Mouse (Mus musculus): ENCODE data around the gene Trip10. TPM values are rescaled to one million over a fixed set of nuclear protein-coding genes. Genes with fewer than 3 reads are reported as not detected.

The Trip10 gene
- polyA plus RNA-seq (2015; fragmentation: Nextera tagmentation; extraction: Ambion mirVana), result 12.4 and 15.4 TPM in 2 replicates

DNA sequence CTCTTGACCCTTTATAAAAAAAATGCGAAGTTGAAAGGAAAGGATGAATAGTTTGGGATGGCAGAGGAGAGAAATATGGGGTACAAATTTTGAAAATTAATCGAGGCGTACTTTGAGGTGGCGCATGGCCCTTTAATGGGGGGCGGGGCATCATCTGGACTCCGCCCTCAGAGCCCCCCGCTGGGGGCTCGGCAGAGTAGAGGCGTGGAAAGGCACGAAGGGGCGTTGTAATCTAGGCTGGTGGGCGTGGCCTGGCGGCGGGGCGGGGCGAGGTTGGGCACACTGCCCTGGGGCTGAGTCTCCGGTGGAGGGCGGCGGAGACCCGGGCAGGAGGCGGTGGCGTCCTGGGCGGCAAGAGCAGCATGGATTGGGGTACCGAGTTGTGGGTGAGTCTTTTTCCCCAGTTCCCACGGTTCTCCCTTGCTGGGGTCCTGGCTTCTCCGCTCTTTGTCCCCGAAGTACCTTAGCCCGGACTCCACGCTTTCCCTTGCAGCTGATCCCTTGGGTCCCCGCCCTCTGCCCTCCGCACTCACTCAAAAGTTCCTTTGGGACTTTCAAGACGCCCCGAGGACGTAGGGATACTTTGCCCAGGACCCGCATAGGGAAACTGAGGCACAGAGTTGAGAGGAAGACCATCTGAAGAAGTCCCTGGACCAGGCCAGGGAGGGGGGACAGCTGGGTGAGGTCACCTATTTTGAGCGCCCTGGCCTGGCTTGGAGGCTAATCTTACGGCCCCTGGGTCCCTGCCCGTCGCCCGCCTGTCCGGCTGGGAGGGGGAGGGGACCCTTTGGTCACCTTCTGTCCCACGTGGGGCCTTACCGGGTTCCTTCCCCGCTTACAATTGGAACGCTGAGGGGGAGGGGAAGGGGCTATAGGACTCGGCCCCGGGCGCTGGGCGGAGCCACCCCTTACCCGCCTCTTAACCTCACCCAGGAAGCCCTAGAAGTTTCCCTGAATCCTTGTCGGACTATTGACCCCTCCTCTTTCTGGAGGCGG, at the start of gene Trip10:
Trip10 (plus strand) TSS at position 270 of the 996 bp plus-strand sequence.
- under 1% methylated on average over 48 of the region's 52 CpGs for WGBS
- H3K27ac ChIP-seq (replicated peaks), result peak within 1 kb of the TSS; percentile 85
- H3K4me1 ChIP-seq, result peaks cover 35% of the 10 kb centered on the region
- H3K4me2 ChIP-seq (replicated peaks), result peak within 1 kb of the TSS; percentile 98
- no peaks in the 10 kb centered on the region for H3K27me3 ChIP-seq
- H3K36me3 ChIP-seq, result no peaks in the 10 kb centered on the region
- no peaks in the 10 kb centered on the region for H3K9me3 ChIP-seq
- ATAC-seq (replicated peaks), result 0 out of 2 replicates have a peak, but pooled peaks have one; percentile 0
- H3K9ac ChIP-seq (replicated peaks), result peak within 1 kb of the TSS; percentile 55
- peak within 1 kb of the TSS; percentile 61 for H3K4me3 ChIP-seq

DNA sequence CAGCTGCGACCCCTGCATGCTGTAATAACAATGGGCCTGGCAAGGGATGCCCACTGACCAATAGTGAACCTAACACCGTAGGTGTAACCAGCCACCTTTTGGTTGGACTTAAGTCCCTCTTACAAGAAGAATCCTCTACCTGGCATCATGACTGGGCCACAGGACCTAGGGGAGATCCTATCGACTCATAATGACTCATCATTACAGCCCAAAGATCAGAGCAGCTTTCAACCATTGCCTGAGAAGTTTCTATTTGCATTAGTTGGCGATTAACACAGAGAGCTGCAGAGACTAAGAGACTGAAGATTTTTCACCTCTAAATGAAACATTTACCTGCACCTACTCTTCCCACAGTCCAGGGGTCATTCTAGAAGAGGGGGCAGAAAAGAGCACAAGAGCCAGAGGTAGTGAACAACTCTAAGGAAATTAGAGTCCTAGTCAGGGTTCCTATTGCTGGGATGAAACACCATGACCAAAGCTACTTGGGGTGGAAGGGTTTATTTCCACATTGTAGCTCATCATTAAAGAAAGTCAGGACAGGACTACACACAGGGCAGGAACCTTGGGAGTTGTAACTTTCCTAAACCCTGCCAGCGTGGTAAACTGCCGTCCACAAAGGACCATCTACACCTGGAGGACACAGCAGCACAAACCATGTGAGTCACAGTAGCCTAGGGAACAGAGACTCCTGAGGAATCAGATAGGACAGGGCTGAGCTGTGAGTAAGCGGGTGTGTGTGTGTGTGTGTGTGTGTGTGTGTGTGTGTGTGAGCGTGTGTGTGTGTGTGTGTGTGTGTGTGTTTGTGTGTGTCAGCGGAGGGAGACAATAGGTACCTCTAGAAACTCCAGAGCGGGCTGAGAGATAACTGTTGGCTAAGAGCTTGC, 47.2 kb upstream of the Trip10 start:
- WGBS, result 82% methylated on average over 10 of the region's 10 CpGs
- no peak for ATAC-seq (replicated peaks)
- Histone ChIP-seq H3K27me3 (no peaks in the 10 kb centered on the region), H3K36me3 (no peaks in the 10 kb centered on the region), H3K4me1 (no peaks in the 10 kb centered on the region), H3K4me2 (replicated peaks) (no peak overlapping the region), H3K9ac (replicated peaks) (no peak overlapping the region), H3K27ac (replicated peaks) (no peak overlapping the region), H3K9me3 (no peaks in the 10 kb centered on the region), H3K4me3 (no peak overlapping the region)

DNA sequence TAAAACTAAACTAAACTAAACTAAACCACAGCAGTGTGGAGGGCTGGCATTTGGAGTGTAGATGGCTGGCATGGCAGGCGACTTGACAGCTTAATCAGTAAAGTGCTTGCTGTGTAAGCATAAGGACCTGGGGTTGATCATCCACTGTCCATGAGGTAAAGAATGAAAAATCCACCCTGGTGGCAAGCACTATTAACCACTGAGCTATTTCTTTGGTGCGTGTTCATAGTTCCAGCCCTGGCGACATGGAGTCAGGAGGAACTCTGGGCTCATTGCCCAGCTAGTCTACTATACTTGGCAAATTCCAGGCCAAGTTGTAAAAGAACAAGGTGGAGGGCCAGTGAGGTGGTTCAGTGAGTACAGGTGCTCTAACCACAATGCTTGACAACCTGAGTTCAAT, 41.3 kb upstream of the Trip10 start:
- H3K9me3 ChIP-seq, result no peaks in the 10 kb centered on the region
- no peak overlapping the region for H3K4me3 ChIP-seq
- no peak overlapping the region for H3K4me2 ChIP-seq (replicated peaks)
- no peak overlapping the region for H3K27ac ChIP-seq (replicated peaks)
- H3K9ac ChIP-seq (replicated peaks), result no peak overlapping the region
- H3K27me3 ChIP-seq, result no peaks in the 10 kb centered on the region
- H3K4me1 ChIP-seq, result no peaks in the 10 kb centered on the region
- no peaks in the 10 kb centered on the region for H3K36me3 ChIP-seq
- ATAC-seq (replicated peaks), result no peak
- WGBS, result 83% methylated on average over 3 of the region's 3 CpGs

DNA sequence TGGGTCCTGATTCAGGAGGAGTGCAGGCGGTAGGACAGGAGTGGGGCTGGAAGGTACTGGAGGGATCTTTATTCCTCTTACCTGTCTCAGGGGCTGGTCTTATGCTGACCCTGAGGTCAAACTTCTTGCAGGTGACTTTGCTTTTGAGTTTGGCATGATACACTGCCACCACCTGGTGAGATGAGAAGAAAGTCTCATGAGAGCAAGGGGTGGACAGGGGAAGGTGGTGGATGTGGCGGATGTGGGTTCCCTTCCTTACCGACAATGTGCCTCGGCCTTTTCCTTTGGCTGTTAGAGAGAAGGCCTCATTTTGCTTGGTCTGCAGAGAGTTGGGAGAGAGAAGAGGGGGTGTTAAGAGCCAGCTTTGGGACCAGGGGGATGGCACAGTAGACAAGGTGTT, 39.9 kb upstream of the Trip10 start:
- Histone ChIP-seq H3K4me2 (replicated peaks) (no peak overlapping the region), H3K4me3 (no peak overlapping the region), H3K9ac (replicated peaks) (no peak overlapping the region), H3K9me3 (no peaks in the 10 kb centered on the region), H3K4me1 (no peaks in the 10 kb centered on the region), H3K27me3 (no peaks in the 10 kb centered on the region), H3K27ac (replicated peaks) (no peak overlapping the region), H3K36me3 (no peaks in the 10 kb centered on the region)
- WGBS, result 75% methylated on average over 4 of the region's 4 CpGs
- ATAC-seq (replicated peaks), result no peak

DNA sequence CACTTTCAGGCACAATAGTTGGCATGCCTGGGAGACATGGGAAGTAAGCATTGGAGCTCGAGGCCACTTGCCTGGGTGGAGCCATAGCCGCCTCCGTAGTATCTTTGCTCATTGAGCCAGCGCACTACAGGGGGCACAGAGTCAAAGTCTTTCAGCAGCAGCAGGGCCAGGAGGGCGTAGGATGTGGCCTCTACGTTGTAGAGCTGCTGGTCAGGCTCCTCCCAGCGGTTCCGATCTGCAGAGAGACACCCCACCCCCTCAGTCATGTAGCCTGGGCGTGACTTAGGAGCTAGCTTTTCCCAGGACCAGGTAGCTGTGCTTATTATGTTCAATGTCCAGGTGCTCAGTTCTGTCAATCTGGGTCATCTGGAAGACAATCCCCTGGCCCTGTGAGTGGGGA, 37.8 kb upstream of the Trip10 start:
- H3K9me3 ChIP-seq, result no peaks in the 10 kb centered on the region
- H3K36me3 ChIP-seq, result no peaks in the 10 kb centered on the region
- H3K4me2 ChIP-seq (replicated peaks), result no peak overlapping the region
- no peak for ATAC-seq (replicated peaks)
- H3K9ac ChIP-seq (replicated peaks), result no peak overlapping the region
- no peaks in the 10 kb centered on the region for H3K4me1 ChIP-seq
- WGBS, result 69% methylated on average over 9 of the region's 9 CpGs
- no peak overlapping the region for H3K4me3 ChIP-seq
- no peaks in the 10 kb centered on the region for H3K27me3 ChIP-seq
- H3K27ac ChIP-seq (replicated peaks), result no peak overlapping the region

DNA sequence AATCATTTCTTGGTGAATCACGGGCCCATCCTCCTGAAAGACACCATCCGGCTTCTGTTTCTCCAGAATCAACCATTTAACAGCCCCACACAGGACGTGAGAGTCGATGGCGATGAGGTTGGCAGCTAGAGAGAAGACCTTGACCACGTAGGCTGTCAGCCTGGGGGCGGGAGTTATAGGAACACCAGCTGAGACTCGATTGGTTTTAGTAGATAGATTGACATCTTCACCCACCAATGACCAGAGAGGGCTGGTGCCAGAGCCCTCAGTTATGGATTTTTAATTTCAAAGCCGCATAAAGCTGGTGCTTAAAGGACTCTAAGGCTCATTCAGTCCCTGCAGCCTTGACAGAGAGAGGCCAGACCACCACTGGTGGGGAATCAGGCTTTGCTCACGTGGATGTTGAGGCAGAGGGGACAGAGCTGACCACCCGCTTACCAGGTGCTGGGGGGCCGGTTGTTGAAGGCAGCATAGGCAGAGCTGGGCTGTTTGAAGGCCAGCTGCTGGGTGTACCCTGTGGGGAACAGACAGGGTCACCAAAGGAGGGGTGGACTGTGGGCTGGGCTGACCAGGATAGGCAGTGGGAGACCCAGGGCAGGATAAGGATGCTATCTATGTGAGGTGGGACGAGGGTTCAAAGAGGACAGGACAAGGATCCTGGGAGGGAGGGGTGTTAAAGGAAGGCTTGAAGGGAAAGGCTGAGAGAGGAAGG, 34.4 kb upstream of the Trip10 start:
- Histone ChIP-seq H3K4me2 (replicated peaks) (no peak overlapping the region), H3K4me3 (no peak overlapping the region), H3K27me3 (no peaks in the 10 kb centered on the region), H3K36me3 (no peaks in the 10 kb centered on the region), H3K4me1 (no peaks in the 10 kb centered on the region), H3K27ac (replicated peaks) (no peak overlapping the region), H3K9ac (replicated peaks) (no peak overlapping the region), H3K9me3 (no peaks in the 10 kb centered on the region)
- 48% methylated on average over 13 of the region's 13 CpGs for WGBS
- ATAC-seq (replicated peaks), result peak; percentile 64

DNA sequence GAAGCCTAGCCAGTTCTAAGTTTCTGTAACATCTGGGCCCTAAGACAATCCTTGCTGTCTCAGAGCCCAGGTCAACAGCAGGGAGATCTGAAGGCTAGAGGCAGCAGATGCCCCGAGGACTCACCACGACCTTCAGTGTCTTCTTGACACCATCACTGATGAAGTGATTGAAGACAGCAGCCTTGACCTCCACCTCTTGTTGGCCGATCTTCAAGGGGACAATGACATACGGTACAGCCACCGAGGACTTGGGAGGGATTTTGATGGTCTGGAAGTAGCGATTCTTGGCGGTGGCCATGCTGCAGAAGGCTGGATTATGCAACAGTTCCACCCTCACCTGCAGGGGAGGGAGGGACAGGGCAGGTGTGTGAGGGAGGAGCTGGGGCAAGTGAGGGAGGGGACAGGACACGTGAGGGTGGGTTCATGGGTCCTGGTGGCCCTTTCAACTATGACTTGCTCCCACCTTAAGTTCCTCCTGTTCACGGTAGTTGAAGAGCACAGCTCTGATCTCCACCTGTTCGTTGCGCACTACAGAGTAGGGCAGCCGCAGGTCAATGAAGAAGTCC, 30.8 kb upstream of the Trip10 start:
- Histone ChIP-seq H3K9ac (replicated peaks) (no peak overlapping the region), H3K27ac (replicated peaks) (no peak overlapping the region), H3K4me2 (replicated peaks) (no peak overlapping the region), H3K4me1 (no peaks in the 10 kb centered on the region), H3K27me3 (no peaks in the 10 kb centered on the region), H3K36me3 (no peaks in the 10 kb centered on the region), H3K4me3 (no peak overlapping the region), H3K9me3 (no peaks in the 10 kb centered on the region)
- WGBS, result 79% methylated on average over 12 of the region's 12 CpGs
- 0 out of 2 replicates have a peak, but pooled peaks have one; percentile 9 for ATAC-seq (replicated peaks)

DNA sequence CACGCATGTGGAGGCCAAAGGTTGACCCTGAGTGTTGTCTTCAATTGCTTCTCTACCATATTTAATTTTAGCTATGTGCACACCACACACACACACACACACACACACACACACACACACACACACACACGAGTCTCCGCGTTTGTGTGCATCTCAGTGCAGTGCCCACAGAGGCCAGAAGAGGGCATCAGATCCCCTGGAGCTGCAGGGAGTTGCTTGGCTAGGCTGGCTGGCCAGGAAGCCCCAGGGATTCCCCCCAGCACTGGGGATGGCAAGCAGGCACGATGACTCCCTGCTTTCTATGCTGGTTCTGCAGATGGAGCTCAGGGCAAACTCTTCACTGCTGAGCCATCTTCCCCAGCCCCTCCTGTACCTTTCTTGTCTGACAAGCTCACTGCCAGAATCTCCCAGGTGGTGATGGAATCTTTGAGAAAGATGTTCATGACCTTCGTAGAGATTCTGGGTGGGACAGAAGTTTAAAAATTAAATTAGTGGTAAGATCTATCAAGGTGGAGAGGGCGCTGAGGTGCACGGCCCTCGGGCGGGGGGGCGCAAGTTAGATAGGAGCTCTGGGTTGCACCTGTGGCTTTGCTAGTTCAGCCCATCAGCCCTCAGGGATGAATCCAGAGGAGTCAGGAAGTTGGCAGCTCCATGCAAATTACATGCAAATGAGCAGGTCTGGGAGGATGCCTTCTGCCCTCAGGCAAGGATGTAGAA, 29.9 kb upstream of the Trip10 start:
- Histone ChIP-seq H3K4me2 (replicated peaks) (no peak overlapping the region), H3K9me3 (no peaks in the 10 kb centered on the region), H3K9ac (replicated peaks) (no peak overlapping the region), H3K36me3 (no peaks in the 10 kb centered on the region), H3K27me3 (no peaks in the 10 kb centered on the region), H3K27ac (replicated peaks) (no peak overlapping the region), H3K4me3 (no peak overlapping the region), H3K4me1 (no peaks in the 10 kb centered on the region)
- 0 out of 2 replicates have a peak, but pooled peaks have one; percentile 45 for ATAC-seq (replicated peaks)
- 24% methylated on average over 11 of the region's 11 CpGs for WGBS

DNA sequence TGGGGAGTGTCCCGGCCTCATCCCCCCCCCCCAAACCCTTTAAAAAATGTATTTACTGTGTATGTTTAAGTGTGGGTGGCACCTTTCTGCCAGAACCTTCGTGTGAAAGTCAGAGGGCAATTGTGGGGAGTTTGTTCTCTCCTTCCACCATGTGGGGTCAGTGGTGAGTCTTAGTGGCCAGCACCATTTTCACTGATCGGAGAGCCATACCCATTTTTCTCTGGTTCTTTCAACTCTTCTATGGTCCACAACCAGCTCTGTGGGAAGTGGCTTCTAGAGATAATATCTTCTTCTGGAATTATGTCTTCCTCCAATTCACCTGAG, 29.4 kb upstream of the Trip10 start:
- H3K9me3 ChIP-seq, result no peaks in the 10 kb centered on the region
- H3K27me3 ChIP-seq, result no peaks in the 10 kb centered on the region
- no peak overlapping the region for H3K4me3 ChIP-seq
- 23% methylated on average over 3 of the region's 3 CpGs for WGBS
- no peaks in the 10 kb centered on the region for H3K4me1 ChIP-seq
- no peaks in the 10 kb centered on the region for H3K36me3 ChIP-seq
- H3K4me2 ChIP-seq (replicated peaks), result no peak overlapping the region
- no peak for ATAC-seq (replicated peaks)
- no peak overlapping the region for H3K27ac ChIP-seq (replicated peaks)
- no peak overlapping the region for H3K9ac ChIP-seq (replicated peaks)

DNA sequence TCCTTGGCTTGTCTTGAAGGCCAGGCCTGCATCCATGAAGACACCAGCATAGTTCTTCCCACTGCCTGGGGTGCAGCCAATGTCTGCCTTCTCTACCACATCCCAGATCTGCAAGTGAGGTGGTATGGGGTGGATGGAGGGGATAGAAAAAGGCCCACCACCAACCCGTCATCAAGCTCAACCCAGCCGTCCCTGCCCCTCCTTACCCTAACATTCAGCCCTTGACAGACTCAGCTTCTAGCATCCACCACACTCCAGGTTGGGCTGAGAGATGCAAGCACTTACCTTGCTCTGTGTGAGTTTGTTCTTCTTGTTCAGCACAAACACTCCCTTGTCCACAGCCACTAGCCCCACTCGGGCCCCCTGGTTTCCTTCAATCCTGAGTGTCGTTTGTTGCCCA, 27.3 kb upstream of the Trip10 start:
- no peaks in the 10 kb centered on the region for H3K9me3 ChIP-seq

DNA sequence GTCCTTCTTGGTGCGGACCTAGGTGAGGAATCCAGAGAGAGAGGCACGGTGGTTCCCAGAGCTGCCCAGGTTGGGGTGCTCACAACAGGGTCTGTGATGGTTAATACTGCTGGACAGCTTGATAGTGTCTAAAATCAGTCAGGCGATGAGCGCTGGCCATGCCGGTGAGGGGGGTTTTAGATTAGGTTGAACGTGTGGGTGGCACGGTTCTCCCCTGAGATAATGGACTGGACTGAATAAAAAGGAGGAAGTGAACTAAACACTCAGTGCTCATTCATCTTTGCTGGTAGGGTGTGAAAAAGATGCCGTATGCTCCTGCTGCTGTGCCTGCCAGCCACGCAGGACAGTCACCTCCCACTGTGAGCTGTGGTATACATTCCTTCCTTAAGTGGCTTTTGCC, 25.9 kb upstream of the Trip10 start:
- 76% methylated on average over 9 of the region's 9 CpGs for WGBS
- no peak overlapping the region for H3K9ac ChIP-seq (replicated peaks)
- H3K9me3 ChIP-seq, result no peaks in the 10 kb centered on the region
- H3K27ac ChIP-seq (replicated peaks), result no peak overlapping the region
- H3K4me1 ChIP-seq, result no peaks in the 10 kb centered on the region
- no peak for ATAC-seq (replicated peaks)
- H3K27me3 ChIP-seq, result no peaks in the 10 kb centered on the region
- no peak overlapping the region for H3K4me3 ChIP-seq
- no peak overlapping the region for H3K4me2 ChIP-seq (replicated peaks)
- H3K36me3 ChIP-seq, result no peaks in the 10 kb centered on the region

More for the DNA sequence above, 27.3 kb upstream of the Trip10 start:
- Histone ChIP-seq H3K4me1 (no peaks in the 10 kb centered on the region), H3K27ac (replicated peaks) (no peak overlapping the region), H3K4me3 (no peak overlapping the region), H3K9ac (replicated peaks) (no peak overlapping the region), H3K36me3 (no peaks in the 10 kb centered on the region), H3K27me3 (no peaks in the 10 kb centered on the region), H3K4me2 (replicated peaks) (no peak overlapping the region)
- 81% methylated on average over 4 of the region's 4 CpGs for whole genome bisulfite sequencing
- no peak for ATAC-seq (replicated peaks)

All from forebrain, embryonic 15.5 days (tissue).